Mouse (Mus musculus) midbrain, embryonic 15.5 days (tissue): ENCODE measurements at regions not wholly inside any gene's neighbourhood (a gene's known extent, or its start where the extent isn't known, plus 50 kb on each side); places are given as distances from the start of the nearest gene placed in this dataset.

ENCODE experiments used
- ATAC-seq: fragments of 200-750 bp; cut with Nextera tagmentation; replicated peaks from 2 replicates; pipeline ENCODE4 v1.8.0; 2017; ENCODE audit warnings: moderate TSS enrichment
- H3K27ac ChIP-seq: fragments of 300-500 bp; sonication (generic); 2 replicates; pipeline ENCODE4 v1.5.1; 2015; ENCODE audit warnings: mild to moderate bottlenecking, inconsistent platforms
- H3K27me3 ChIP-seq: fragments of 300-500 bp; sonication (generic); replicated peaks from 2 replicates; pipeline ENCODE4 v1.6.1; 2015; ENCODE audit warnings: inconsistent platforms
- H3K36me3 ChIP-seq: fragments of 300-500 bp; sonication (generic); replicated peaks from 2 replicates; pipeline ENCODE4 v1.6.1; 2015; ENCODE audit warnings: inconsistent platforms
- H3K4me1 ChIP-seq: fragments of 300-500 bp; sonication (generic); 2 replicates; pipeline ENCODE4 v1.6.1; 2015; ENCODE audit warnings: inconsistent platforms
- H3K4me2 ChIP-seq: fragments of 300-500 bp; sonication (generic); 2 replicates; pipeline ENCODE4 v1.6.1; 2015; ENCODE audit warnings: inconsistent platforms, mild to moderate bottlenecking, moderate library complexity
- H3K4me3 ChIP-seq: fragments of 300-500 bp; sonication (generic); 2 replicates; pipeline ENCODE4 v1.5.1; 2015; ENCODE audit warnings: mild to moderate bottlenecking, inconsistent platforms
- H3K9ac ChIP-seq: fragments of 300-500 bp; sonication (generic); 2 replicates; pipeline ENCODE4 v1.6.1; 2015; ENCODE audit warnings: mild to moderate bottlenecking, inconsistent platforms
- H3K9me3 ChIP-seq: fragments of 300-500 bp; sonication (generic); 2 replicates; pipeline ENCODE4 v1.6.1; 2016; ENCODE audit warnings: inconsistent platforms
- WGBS: fragments of 180-500 bp; shearing (Covaris S2); methylation state at CpG from one replicate; pipeline ENCODE4 v1.1.7; 2015; ENCODE audit warnings: mixed read lengths; 5-methylcytosine and 5-hydroxymethylcytosine counted together

GRCm38 (mm10) chr4:89082838-89083237, 54.1 kb upstream of the Mtap start:
- 85% methylated on average over 3 of the region's 3 CpGs for WGBS
- H3K9ac ChIP-seq, result no peak overlapping the region
- H3K27ac ChIP-seq, result no peak overlapping the region
- H3K4me1 ChIP-seq, result no peaks in the 10 kb centered on the region
- no peak overlapping the region for H3K4me3 ChIP-seq
- no peaks in the 10 kb centered on the region for H3K9me3 ChIP-seq
- H3K4me2 ChIP-seq, result no peak overlapping the region
- no peaks in the 10 kb centered on the region for H3K27me3 ChIP-seq
- ATAC-seq, result no peak
- no peaks in the 10 kb centered on the region for H3K36me3 ChIP-seq

DNA sequence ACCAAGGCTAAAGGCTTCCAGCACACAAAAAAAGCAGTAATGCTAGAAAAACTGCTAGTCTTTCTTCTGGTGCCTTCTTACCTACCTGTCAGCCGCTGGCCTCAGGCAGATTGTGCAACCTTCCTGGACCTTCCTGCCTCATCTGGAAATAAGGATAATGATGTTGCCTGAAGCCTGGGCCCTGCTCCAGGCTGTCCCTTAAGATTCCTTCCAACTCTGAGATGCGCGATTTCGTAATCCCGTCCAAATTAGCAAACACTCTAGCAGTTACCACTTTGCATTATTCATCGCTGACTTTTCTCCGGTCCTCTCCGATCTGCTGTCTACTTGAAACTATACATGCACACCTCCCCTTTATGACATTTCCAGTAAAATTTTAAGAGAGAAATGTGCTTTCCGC, 58.4 kb upstream of the Mtap start:
- Histone ChIP-seq H3K36me3 (no peaks in the 10 kb centered on the region), H3K4me2 (no peak overlapping the region), H3K9ac (no peak overlapping the region), H3K4me1 (no peaks in the 10 kb centered on the region), H3K27me3 (no peaks in the 10 kb centered on the region), H3K4me3 (no peak overlapping the region), H3K27ac (no peak overlapping the region), H3K9me3 (no peaks in the 10 kb centered on the region)
- 80% methylated on average over 9 of the region's 9 CpGs for WGBS
- peak; percentile 60; the same call in 1 of the 2 replicates for ATAC-seq

GRCm38 (mm10) chr4:89074705-89075104, 62.2 kb upstream of the Mtap start:
- no peaks in the 10 kb centered on the region for H3K9me3 ChIP-seq
- no peak overlapping the region for H3K9ac ChIP-seq
- no peaks in the 10 kb centered on the region for H3K36me3 ChIP-seq
- WGBS, result 65% methylated on average over 4 of the region's 4 CpGs
- H3K4me2 ChIP-seq, result no peak overlapping the region
- no peaks in the 10 kb centered on the region for H3K4me1 ChIP-seq
- no peak overlapping the region for H3K27ac ChIP-seq
- H3K27me3 ChIP-seq, result no peaks in the 10 kb centered on the region
- no peak overlapping the region for H3K4me3 ChIP-seq
- ATAC-seq, result no peak

DNA sequence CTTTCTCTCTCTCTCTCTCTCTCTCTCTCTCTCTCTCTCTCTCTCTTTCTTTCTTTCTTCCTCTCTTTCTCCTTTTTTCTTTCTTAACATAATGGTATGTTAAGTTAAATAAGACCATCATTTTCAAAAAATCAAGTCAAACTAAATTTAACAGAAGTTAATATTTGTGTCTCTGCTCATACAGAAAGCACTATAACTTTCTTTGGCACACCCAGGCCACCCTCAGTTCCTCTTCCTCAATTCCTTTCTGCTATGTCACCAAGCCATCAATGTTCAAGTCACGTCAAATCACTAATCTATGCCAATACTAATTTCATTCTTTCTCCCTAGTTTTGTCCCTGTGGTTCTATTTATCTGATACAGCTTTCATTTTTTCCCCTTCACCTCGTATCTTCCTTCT, 66.5 kb upstream of the Mtap start:
- Histone ChIP-seq H3K4me2 (no peak overlapping the region), H3K27me3 (no peaks in the 10 kb centered on the region), H3K4me1 (no peaks in the 10 kb centered on the region), H3K9me3 (no peaks in the 10 kb centered on the region), H3K4me3 (no peak overlapping the region), H3K36me3 (no peaks in the 10 kb centered on the region), H3K9ac (no peak overlapping the region), H3K27ac (no peak overlapping the region)
- ATAC-seq, result no peak
- 79% methylated on average over 2 of the region's 2 CpGs for WGBS

DNA sequence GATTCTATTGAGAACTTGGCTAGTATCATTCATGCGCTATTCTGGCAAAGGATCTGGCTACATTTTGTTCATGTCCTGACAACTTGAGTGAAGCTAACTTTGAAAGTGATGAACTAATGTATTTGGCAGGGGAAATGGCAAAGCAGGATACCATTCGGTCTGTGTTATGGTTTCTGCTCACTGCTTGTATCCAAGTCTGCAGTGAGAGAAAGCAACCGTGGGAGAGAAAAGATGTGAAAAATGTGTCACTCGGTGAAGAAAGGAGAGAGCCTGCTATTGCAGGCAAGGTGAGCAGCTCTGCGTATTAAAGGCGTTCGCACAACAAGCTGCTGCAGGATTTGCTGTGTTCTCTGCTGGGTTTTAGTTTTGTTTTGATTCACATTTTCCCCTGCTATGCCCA, 72.5 kb upstream of the Mtap start:
- no peak for ATAC-seq
- WGBS, result 61% methylated on average over 7 of the region's 7 CpGs

DNA sequence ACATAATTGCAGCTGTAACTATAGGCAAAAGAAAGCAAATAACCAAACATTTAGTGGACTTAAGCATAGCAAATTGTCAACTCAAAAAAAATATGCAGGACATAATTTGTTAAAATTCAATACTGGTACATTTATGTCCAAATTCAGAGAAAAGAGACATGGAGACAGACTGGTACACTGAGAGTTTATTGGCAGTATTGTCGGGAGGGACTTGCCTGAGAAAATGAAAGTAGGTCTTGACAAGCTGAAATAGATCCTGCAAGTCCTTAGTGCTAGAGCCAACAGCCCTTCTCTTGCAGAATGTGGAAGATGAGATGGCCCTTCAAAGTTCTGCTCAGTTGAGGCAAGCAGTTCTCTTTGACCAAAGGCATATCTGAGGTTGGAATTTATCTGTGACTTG, 74.5 kb upstream of the Mtap start:
- H3K4me1 ChIP-seq, result no peaks in the 10 kb centered on the region
- H3K36me3 ChIP-seq, result no peaks in the 10 kb centered on the region
- ATAC-seq, result no peak
- H3K27me3 ChIP-seq, result no peaks in the 10 kb centered on the region
- H3K4me3 ChIP-seq, result no peak overlapping the region
- no peaks in the 10 kb centered on the region for H3K9me3 ChIP-seq
- no peak overlapping the region for H3K27ac ChIP-seq
- no peak overlapping the region for H3K9ac ChIP-seq
- no peak overlapping the region for H3K4me2 ChIP-seq
- WGBS, result 86% methylated on average over 1 of the region's 1 CpGs

More for the DNA sequence above, 72.5 kb upstream of the Mtap start:
- H3K27ac ChIP-seq, result no peak overlapping the region
- H3K4me1 ChIP-seq, result no peaks in the 10 kb centered on the region
- no peak overlapping the region for H3K9ac ChIP-seq
- no peak overlapping the region for H3K4me3 ChIP-seq
- H3K4me2 ChIP-seq, result no peak overlapping the region
- no peaks in the 10 kb centered on the region for H3K27me3 ChIP-seq
- H3K9me3 ChIP-seq, result no peaks in the 10 kb centered on the region
- H3K36me3 ChIP-seq, result no peaks in the 10 kb centered on the region

GRCm38 (mm10) chr4:89061619-89062018, 75.3 kb upstream of the Mtap start:
- 89% methylated on average over 4 of the region's 4 CpGs for WGBS

GRCm38 (mm10) chr4:89057573-89057972, 79.3 kb upstream of the Mtap start:
- ATAC-seq, result no peak
- Histone ChIP-seq H3K27ac (no peak overlapping the region), H3K9me3 (no peaks in the 10 kb centered on the region), H3K9ac (no peak overlapping the region), H3K4me1 (no peaks in the 10 kb centered on the region), H3K4me3 (no peak overlapping the region), H3K4me2 (no peak overlapping the region), H3K36me3 (no peaks in the 10 kb centered on the region), H3K27me3 (no peaks in the 10 kb centered on the region)

More at GRCm38 (mm10) chr4:89061619-89062018, 75.3 kb upstream of the Mtap start:
- no peaks in the 10 kb centered on the region for H3K36me3 ChIP-seq
- no peaks in the 10 kb centered on the region for H3K9me3 ChIP-seq
- H3K4me2 ChIP-seq, result no peak overlapping the region
- H3K27ac ChIP-seq, result no peak overlapping the region
- H3K9ac ChIP-seq, result no peak overlapping the region
- ATAC-seq, result no peak
- H3K4me1 ChIP-seq, result no peaks in the 10 kb centered on the region
- H3K27me3 ChIP-seq, result no peaks in the 10 kb centered on the region
- H3K4me3 ChIP-seq, result no peak overlapping the region

DNA sequence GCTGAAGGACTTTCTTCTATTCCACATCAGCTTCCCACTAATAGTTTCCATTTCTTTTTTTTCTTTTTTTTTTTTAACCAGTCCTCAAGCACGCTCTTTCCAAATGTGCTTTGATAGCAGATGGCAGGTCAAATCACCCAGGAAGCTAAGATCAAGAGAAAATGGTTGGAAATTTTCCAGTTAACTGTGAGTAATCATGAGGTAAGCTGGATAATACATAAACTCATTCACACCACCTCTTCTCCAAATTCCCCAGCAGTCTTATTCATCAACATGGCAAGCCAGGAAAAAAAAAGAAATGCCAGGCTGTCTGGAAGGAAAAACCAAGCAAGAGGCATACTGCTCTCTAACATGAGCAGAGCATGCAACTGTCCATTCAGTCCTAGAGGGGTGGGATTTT, 79.8 kb upstream of the Mtap start:
- no peak overlapping the region for H3K4me3 ChIP-seq
- WGBS, result 68% methylated on average over 1 of the region's 1 CpGs

DNA sequence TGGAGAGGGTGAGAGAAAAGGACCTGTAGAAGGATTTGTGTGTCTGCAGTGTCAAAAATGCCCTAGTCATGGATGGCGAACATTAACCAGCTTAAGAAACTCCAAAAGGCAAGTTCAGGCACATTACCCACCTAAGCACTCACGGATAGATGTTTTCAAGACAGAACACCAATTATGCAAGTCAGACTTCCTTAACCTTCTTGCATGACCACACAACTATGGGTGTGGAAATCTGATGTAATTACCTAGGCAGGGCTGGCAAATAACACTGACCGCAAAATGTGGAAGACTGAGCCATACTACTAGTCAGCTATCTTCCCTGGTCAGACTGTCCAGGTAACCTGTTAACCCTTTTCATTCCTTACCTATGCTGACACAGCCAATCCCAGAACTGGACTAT, 81.0 kb upstream of the Mtap start:
- no peaks in the 10 kb centered on the region for H3K9me3 ChIP-seq
- H3K4me3 ChIP-seq, result no peak overlapping the region
- H3K36me3 ChIP-seq, result no peaks in the 10 kb centered on the region
- ATAC-seq, result no peak
- whole genome bisulfite sequencing, result 82% methylated on average over 3 of the region's 3 CpGs
- no peaks in the 10 kb centered on the region for H3K4me1 ChIP-seq
- H3K27me3 ChIP-seq, result no peaks in the 10 kb centered on the region
- H3K27ac ChIP-seq, result no peak overlapping the region
- no peak overlapping the region for H3K4me2 ChIP-seq
- H3K9ac ChIP-seq, result no peak overlapping the region

More for the DNA sequence above, 79.8 kb upstream of the Mtap start:
- Histone ChIP-seq H3K36me3 (no peaks in the 10 kb centered on the region), H3K27ac (no peak overlapping the region), H3K4me2 (no peak overlapping the region), H3K27me3 (no peaks in the 10 kb centered on the region), H3K9me3 (no peaks in the 10 kb centered on the region), H3K4me1 (no peaks in the 10 kb centered on the region), H3K9ac (no peak overlapping the region)
- ATAC-seq, result no peak

DNA sequence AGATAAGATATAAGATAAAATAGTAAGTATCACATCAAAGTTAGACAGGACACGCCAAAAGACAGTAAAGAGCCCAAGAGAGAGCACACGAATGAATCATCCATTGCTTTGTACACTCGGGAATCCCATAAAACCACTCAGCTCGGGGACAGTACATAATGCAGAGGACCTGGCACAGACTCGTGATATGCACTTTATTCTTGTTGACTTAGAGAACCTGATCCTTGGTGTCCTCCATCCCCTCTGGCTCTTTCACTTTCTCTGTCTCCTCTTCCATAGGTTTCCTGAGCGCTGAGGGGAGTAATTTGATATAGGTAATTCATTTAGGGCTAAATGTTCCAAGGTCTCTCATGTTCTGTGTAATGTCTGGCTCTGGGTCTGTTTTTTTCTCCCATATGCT, 83.3 kb upstream of the Mtap start:
- Histone ChIP-seq H3K4me1 (no peaks in the 10 kb centered on the region), H3K27me3 (no peaks in the 10 kb centered on the region), H3K4me2 (no peak overlapping the region), H3K9ac (no peak overlapping the region), H3K9me3 (no peaks in the 10 kb centered on the region), H3K27ac (no peak overlapping the region), H3K36me3 (no peaks in the 10 kb centered on the region), H3K4me3 (no peak overlapping the region)
- WGBS, result 75% methylated on average over 6 of the region's 6 CpGs
- ATAC-seq, result no peak

- no peak for ATAC-seq
- H3K27ac ChIP-seq, result no peak overlapping the region
- no peaks in the 10 kb centered on the region for H3K36me3 ChIP-seq
- H3K4me1 ChIP-seq, result no peaks in the 10 kb centered on the region
- no peaks in the 10 kb centered on the region for H3K27me3 ChIP-seq
- 84% methylated on average over 5 of the region's 5 CpGs for WGBS
- no peak overlapping the region for H3K4me2 ChIP-seq
- no peaks in the 10 kb centered on the region for H3K9me3 ChIP-seq
- no peak overlapping the region for H3K4me3 ChIP-seq
- no peak overlapping the region for H3K9ac ChIP-seq
Observed at GRCm38 (mm10) chr4:89051897-89052296, 85.0 kb upstream of the Mtap start.

- WGBS, result 86% methylated on average over 4 of the region's 4 CpGs
- ATAC-seq, result no peak
Observed at GRCm38 (mm10) chr4:89050551-89051199, 86.2 kb upstream of the Mtap start.

More at GRCm38 (mm10) chr4:89050551-89051199, 86.2 kb upstream of the Mtap start:
- H3K27me3 ChIP-seq, result no peaks in the 10 kb centered on the region
- no peaks in the 10 kb centered on the region for H3K36me3 ChIP-seq
- H3K4me1 ChIP-seq, result no peaks in the 10 kb centered on the region
- H3K4me3 ChIP-seq, result no peak overlapping the region
- no peak overlapping the region for H3K9ac ChIP-seq
- H3K27ac ChIP-seq, result no peak overlapping the region
- no peaks in the 10 kb centered on the region for H3K9me3 ChIP-seq
- H3K4me2 ChIP-seq, result no peak overlapping the region
